Mouse (Mus musculus) spleen, postnatal 14 days (tissue): ENCODE measurements around the gene Rxrb.
A peak's percentile ranks its signal among the peaks of the same experiment; 100 is the strongest.
"Not testable (repeated sequence)": the region's sequence is repeated elsewhere in the genome, so short reads cannot be mapped to it uniquely, and the experiment has no call there.

Source experiments
- DNase-seq, 2 experiments: peaks; one replicate each; pipeline ENCODE4 v3.0.0; 2021 to 2022; ENCODE audit warnings: low spot score in 2 of 2

Gene Rxrb

DNA sequence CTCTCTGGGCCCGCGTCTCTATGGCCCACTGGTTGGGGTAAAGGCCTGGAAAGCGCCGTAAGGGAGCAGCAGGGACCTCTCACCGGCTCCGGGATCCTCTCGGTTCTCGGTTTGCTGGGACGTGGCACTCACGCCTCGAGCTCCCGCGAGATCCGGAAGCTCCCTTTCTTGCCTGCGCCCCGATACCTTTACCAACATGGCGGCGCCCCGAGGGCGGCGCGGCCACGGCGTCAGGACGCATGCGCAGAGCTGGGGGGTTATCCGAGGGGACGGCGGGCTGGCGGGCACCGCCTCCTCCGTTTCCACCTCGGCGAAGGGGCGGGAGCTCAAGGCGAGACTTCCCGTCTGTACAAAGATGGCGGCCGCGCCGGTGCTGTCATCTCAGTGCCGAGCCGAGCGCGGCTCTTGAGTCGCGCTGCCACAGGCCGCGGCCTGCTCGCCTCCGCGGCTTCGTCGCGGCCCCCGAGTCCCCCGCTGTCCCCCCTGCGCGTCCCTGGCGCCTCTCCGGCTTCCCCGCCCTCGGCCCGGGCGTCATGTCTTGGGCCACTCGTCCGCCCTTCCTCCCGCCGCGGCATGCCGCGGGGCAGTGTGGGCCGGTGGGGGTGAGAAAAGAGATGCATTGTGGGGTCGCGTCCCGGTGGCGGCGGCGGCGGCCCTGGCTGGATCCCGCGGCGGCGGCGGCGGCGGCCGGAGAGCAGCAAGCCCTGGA is at the start of gene Rxrb, which contains the start of gene Slc39a7:
Gene Rxrb (plus strand): TSS at position 348 of the 709 bp plus-strand sequence.
Gene Slc39a7 (minus strand): TSS at position 218 of the 709 bp plus-strand sequence.
- DNase-seq = peak; percentile 99 to 100

DNA sequence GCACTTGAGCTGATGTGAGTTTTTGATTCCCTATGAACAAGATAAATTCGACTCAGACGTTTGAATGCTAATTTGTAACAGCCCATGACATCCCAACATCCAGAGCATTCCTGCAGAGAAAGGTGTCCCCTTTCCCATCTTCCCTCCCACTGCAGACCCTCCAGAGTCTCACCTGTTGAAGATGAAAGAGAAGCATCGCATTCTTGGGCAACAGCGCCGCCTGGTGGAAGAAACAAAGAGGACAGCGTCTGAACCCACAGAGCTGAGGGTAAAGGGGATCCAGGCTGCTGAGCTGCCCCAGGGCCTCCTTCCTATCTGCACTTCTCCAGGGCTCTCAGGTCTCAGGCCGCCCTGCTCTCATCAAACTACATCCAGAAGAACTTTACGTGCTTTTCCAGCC is 49.5 kb upstream of the Rxrb start:
- DNase-seq = peak; percentile 49 to 70

DNA sequence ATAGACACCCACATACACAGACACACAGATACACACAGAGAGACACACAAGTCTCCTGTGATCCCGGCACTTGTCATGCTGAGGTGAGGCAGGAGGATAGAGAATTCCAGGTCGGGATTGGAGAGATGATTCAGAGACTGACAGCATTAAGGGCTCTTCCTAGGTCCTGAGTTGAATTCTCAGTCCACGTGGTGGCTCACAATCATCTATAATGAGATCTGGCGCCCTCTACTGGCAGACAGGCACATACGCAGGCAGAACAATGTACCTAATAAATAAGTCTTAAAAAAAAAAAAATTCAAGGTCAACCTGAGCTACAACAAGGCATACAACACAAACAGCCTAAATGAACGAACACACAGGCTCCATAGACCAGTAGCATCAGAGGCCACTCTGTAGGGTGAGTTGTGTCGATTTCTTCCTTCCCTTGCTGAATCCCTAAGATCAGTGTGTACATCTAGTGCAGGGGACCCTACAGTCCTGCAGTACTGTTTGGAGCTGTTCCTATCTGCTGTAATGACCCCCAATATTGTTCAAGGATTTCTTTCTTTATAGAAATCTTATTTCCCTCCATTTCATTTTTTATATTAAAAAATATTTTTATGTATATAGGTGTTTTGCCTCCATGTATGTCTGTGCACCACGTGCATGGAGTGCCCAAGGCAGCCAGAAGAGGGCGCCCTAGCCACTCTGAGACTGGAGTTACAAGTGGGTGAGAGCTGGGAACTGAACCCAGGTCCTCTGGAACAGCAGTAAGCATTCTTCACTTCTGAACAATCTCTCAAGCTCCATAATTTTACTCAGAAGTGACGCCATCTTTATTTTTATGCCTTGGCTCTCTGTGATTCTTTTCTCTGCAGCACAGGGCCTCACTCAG is 39.6 kb upstream of the Rxrb start:
- DNase-seq = peak in 1 of 2 experiments; percentile 62

DNA sequence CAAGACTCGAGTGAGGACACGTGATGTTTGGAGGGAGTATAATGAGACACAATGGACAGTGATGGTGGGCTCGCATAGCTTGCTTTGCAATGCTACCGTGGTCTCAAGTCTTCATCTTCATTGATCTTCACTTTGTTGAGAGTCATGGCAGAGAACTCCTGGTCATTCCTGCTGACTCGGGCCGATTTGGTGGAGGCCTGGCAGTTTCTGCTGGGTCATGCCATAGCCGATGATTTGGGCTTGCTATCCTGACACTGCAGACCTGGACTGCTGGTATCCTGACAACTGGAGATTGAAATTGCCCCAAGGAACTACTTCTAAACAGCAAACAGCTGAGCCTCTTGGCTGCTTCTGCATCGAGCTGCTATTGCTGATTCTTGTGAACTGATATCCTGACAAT is 36.7 kb upstream of the Rxrb start:
- no peak for DNase-seq

DNA sequence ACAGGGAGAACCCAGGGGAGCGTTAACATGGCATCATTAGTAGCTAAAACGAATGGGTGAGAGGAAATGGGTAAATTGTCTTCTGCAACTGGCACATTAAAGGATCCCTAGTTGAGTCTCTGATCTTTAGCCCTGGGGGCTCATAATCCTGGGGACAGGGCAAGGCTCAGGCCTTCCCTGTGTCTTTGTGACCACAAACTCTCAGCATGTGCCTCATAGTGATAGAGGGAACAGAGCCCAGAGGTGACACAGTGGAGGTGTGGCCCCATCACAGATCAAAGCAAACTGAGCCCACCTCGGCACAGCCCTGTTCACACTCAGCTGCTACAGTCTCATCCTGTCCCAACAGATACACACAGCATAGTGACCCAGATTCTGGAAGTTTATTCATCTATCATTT is 36.0 kb upstream of the Rxrb start:
- no peak for DNase-seq

DNA sequence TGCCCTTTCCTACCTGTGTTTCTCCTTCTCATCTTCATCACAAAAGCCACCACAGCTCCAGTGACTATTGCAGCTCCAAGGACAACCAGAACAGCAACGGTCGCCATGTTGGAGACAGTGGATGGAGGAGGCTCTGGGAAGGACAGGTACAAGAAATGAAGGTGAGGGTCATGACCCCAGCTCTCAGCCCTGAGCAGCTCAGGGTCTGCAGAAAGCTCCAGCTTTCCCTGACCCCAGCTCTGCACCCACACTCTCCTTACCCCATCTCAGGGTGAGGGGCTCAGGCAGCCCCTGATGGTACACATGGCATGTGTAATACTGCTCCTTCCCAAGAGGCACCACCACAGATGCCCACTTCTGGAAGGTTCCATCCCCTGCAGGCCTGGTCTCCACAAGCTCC is 34.6 kb upstream of the Rxrb start:
- DNase-seq = not testable (repeated sequence)

DNA sequence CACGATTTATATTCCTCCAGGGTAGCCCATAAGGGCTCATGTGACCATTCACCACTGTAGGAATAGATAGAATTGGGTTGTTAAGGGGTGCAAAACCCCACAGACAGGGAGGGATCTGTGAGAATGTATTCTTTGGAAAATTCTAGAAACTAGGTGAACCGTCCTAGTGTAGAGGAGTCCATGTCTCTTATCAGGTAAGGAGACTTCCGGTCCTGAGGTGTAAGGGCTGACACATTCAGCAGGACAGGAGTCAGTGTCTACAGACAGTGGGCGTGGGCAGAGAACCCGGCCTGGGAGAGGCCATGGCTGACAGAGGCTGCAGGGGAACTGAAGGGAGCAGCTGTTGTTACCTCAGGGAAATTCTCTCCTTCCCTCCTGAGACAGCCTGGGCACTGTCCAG is 32.9 kb upstream of the Rxrb start:
- DNase-seq = not testable (repeated sequence)

DNA sequence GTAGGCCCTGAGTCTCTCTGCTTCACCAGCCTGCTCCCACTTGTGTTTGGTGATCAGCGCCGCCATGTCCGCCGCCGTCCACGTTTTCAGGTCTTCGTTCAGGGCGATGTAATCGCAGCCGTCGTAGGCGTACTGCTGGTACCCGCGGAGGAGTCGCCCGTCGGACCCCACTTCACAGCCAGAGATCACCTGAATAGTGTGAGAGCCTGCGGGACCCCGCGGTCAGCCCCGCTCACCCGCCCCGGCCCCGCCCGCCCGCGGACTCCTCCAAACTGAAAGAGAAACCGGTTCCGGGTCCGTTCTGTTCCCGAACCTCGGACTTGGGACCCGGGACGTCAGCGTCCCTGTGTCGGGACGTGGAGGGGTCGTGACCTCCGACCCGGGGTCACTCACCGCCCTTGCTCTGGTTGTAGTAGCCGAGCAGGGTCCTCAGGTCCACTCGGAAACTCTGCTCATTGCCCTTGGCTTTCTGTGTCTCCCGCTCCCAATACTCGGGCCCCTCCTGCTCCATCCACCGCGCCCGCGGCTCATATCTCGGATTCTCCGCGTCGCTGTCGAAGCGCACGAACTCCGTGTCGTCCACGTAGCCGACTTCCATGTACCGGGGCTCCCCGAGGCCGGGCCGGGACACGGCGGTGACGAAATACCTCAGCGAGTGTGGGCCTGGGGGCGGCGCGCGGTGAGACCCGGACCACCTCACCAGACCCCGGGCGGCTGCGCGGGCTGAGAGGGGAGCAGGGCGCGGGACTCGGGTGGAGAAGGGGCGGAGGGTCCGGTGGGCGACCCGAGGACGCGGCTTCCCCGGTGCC is 32.1 kb upstream of the Rxrb start:
- DNase-seq = no peak

DNA sequence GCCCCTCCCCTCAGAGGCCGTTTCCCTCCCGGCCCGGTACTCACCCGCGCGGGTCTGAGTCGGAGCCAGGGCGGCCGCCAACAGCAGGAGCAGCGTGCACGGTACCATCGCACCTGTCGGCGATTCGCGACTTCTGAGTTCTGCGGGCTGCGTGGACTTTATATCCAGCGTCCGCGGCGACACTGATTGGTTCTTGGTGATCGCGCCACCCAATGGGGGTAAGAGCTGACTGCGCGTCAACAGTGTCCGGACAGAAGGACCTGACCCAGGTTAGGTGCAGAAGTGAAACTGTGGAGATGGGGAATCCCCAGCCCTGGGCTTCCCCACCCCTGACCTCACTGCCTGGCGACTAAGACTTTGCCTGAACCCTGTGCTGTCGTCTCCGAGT is 31.5 kb upstream of the Rxrb start, which contains the start of gene H2-K1:
Gene H2-K1 (minus strand): TSS at position 198 of the 388 bp plus-strand sequence.
- peak; percentile 81 to 92 for DNase-seq

DNA sequence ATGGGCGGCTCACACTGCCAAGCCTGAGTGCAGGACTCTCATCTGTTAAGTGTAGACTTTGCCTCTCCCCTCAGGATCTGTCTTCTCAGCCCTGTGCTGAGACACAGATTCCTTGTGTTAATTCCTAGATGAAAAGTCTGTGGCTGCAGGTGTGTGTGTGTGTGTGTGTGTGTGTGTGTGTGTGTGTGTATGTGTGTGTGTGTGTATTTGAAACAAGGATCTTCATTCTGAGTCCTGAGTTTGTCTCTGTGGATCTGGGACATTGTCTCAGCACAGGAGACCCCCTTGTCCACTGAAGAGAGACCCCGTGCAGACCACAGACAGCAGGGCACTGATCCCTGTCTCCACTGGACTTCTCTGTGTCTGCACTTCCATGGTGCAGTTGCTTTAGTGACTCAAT is 30.8 kb upstream of the Rxrb start:
- not testable (repeated sequence) for DNase-seq

DNA sequence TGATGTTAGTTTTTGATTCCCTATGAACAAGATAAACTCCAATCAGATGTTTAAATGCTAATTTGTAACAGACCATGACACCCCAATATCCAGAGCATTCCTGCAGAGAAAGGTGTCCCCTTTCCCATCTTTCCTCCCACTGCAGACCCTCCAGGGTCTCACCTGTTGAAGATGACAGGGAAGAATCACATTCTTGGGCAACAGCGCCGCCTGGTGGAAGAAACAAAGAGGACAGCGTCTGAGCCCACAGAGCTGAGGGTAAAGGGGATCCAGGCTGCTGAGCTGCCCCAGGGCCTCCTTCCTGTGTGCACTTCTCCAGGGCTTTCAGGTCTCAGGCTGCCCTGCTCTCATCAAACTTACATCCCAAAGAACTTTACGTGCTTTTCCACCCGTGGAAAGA is 28.2 kb upstream of the Rxrb start:
- DNase-seq = peak in 1 of 2 experiments; percentile 57

DNA sequence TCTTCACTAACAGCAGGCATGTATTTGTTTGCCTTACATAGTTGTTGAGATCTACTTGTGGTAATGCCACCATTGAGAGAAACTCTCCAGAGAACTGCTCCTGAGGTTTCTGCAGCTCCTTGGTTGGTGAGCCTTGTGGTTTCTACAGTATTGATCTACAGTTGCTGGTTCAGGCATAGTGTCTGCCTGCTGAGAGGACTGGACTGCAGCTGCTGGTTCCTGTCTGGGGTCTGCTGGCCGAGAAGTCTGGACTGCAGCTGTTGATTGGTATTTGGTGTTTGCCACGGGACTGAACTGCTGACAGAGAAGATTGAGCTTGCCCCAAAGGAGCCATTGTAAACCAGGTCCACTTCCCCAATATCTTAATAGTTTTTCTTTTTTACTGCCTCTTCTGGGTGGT is 25.0 kb upstream of the Rxrb start:
- DNase-seq = no peak

DNA sequence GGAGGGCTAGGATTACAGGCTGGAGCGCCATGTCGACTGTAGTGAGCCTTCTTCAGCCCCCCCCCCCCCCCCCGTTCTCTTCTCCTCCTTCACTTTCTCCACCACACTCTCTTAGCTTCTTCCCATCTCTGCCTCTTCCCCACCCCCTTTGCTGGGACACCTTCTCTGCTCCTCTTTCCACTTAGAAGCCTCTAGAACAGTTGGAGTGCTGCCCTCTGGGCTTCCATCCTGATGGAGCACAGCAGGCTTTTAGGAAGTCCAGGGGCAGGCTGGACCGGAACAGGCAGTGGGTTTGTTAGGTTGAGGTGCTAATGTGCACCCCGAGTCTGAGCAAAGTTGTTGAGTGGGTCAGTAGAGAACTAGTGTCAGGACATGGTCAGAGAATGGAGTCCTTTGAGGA is 21.5 kb upstream of the Rxrb start:
- no peak for DNase-seq

DNA sequence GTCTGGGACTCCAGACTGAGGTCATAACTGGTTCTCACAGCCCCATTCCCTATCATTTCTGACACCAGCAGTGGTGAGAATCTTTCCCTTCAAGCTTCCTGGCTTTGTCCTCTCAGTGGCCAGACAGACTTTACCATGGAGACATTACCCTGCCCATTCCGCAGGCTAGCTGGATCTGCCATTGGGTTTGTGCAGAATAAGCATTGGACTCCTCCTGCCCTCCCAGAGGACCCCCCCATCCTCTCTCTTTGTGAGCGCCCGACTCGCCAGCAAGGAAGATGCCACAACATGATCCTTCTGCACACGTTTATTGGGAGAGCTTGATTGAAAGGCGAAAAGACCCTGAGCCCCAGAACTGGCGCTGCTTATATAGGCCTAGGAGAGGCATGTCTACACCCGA is 18.2 kb upstream of the Rxrb start:
- no peak for DNase-seq

DNA sequence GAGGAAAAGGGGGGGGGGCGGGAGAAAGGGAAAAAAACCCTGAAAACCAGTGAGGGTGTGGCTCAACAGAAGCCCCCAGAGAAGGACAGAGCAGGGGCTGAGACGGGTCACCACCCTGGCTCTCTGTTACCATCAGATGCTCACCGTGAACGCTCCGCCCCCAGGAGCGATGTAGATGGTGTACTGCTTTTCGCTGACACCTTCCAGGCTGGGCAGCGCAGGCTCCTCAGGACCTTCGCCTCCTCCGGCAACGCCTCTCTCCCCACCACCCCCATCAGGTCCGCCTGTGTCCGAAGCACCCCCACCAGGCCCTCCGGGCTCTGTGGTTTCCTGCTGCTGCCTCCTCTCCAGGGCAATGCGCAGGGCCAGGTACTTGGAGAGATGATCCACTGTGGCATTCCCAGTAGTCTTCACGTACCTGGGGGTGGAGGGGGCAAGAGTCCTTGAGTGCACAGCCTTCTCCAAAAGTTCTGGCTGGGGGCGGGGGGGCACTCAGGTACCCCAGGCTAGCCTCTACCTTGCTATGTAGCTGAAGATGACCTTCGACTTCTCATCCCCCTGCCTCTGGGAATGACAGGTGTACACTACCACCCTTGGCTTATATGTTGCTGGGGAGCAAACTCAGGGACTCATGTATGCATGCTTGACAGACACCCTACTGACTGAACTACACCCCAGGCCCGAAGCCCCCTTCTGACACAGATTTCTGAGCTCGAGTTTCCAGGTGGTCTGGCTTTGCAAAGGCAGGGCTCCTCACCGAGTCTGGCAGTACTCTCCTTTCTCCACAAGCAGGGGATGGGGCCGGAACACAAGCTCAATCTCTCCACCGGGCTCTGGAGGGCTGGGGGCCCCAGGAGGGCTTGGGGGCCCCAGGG is 9.8 kb upstream of the Rxrb start:
- DNase-seq = peak in 1 of 2 experiments; percentile 6

DNA sequence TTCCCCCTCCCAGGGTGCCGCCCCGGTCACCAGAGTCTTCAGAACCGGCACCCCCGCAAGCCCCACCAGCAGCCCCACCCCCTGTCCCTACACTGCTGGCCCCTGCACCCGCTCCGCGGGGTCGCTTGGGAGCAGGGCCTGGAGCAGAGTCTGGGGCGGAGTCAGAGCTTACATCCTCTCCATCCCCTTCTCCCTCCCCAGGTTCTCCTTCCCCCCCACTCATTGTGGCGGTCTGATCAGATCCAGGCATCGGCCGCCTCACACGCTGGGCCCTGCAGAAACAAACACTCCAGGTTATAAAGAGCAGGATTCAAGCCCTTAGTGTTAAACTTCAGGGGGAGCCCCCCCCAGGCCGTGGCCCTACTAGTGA is 9.2 kb upstream of the Rxrb start:
- DNase-seq = no peak

DNA sequence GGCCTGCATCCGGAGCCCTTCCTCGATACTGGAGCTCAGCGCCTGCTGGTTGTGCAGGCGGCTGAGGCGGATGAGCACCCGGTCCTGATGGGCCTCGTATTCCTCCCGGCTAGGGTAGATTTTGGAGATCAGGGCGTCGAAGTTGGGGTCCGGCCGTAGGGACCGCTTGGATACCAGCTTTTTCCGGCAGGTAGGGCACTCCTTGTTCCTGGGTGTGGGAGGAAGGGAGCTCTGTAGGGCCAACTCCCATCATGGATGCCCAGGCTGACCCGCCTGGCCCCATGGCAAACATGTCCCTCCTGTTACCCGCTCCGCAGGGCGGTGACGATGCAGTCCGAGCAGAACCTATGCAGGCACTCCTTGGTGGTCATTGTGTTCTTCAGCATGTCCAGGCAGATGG is 8.6 kb upstream of the Rxrb start:
- no peak for DNase-seq

DNA sequence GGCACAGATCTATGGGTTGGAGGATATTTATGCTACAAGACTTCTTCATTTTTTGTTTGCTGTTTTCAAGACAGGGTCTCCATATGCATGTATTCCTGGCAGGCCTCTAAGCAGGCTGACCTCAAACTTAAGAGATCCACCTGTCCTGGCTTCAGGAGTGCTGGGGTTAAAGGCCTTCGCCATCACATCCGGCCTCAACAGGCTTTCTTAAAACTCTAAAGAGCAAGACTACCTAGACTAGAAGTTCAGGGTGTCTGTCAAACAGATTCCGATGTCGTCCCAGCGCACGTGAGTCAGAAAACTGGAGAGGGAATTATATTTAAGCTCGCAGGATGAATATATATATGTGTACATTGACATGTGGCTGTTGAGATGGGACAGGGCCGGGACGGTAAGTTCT is 7.9 kb upstream of the Rxrb start:
- DNase-seq = no peak

DNA sequence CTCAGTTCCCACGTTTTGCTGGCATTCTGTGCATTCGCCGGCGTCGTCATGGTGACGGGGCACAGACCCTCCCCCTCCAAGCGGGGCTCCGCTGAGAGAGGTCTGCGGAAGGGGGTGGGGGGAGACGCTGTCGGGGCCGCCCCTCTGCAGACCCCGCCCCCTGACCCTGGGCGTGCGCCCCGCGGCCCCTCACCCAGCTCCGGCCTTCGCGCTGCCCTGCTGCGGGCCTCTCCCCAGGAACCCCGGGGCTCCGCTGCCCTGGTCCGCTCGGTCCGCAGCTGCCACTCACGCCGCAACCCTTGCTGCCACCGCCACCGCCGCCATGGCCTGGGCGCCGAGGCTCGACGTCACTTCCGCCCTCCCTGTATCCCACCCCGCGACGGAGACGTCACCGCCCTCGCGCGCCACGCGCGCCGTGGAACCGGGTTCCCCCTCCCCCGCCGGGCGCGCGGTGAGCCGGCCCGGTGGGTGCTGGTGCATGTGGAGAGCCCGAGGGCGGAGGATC is 7.2 kb upstream of the Rxrb start, which contains the start of gene Ring1:
Gene Ring1 (minus strand): TSS at position 364 of the 505 bp plus-strand sequence.
- peak; percentile 64 to 81 for DNase-seq

DNA sequence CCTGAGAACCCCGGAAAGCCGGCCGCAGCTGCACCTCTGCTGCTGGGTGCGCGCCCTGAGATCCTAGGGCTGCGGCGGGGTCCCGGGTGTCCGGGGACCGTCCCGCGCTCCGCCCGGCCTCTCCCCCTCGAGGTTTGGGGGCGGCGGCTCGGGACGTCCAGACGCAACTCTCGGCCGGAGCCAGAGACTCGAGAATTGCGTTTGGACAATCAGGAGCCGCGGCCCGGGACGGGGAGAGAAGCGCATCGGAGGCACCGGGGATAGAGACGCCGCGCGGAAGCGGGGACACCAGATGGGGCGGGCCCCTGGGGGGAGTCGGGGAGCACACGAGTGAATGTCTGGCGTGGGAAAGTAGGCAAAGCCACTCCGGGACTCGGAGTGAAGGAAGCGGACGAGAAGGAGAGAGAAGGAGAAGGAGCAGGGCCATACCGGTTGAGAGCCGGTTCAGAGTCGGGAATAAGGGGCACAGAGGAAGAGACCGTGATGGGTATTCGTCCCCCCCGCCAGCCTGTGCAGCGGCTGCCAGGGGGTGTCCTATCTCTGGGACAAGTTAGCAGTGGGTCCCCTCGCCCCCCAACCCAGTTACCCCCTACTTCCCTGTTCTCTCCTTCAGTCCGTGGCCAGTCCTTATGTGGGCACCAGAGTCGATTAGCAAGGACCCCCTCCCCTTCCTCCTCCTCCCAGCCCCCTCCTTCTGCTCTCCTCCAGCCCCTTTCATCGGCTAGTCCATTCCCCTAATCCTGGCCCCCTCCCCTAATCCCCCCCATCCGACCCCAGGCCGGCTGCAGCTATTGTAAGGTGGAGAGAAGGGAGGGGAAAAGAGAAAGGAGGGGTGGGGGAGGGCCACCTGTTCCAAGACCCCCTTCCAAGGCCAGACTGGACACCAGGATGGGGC is 6.5 kb upstream of the Rxrb start:
- DNase-seq = no peak
